Mouse (Mus musculus): ENCODE measurements around the gene Hfe.
"Not testable (repeated sequence)": the region's sequence is repeated elsewhere in the genome, so short reads cannot be mapped to it uniquely, and the experiment has no call there.

The Hfe gene

DNA sequence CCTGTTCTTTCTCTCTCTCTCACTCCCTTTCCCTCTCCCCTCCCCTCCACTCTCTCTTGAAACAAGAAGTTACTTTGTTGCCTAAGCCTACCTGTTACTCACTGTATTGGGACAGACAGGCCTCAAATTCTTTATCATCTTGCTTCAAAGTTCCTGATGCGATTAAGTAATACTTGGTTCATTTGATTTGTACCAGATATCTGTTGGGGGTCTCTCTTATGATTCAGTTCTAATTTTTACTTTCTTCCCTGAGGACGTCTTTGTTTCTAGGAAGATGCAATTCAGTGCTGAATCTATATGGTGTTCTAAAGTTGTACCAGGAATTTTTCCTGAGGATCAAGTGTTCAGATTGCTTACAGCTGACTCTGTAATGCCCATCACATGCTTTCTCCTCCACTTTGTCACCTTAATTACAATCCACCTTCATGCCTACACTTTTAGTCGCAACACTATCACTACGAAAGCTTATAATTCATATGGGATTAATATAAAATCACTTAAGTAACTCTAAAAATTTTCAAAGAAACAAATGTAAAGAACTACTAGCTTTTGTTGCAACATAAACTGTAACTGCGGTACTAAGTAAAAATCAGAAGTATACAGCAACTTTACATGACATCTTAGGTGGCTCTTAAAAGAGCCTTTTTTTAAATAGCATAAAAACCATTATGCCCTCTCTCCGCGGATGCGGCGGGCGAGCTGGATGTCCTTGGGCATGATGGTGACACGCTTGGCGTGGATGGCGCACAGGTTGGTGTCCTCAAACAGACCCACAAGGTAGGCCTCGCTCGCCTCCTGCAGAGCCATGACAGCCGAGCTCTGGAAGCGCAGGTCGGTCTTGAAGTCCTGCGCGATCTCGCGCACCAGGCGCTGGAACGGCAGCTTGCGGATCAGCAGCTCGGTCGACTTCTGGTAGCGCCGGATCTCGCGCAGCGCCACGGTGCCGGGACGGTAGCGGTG is 34.0 kb upstream of the Hfe start:
- DNase-seq (ENCODE audit: low spot score in 2 of 2), result no peak

DNA sequence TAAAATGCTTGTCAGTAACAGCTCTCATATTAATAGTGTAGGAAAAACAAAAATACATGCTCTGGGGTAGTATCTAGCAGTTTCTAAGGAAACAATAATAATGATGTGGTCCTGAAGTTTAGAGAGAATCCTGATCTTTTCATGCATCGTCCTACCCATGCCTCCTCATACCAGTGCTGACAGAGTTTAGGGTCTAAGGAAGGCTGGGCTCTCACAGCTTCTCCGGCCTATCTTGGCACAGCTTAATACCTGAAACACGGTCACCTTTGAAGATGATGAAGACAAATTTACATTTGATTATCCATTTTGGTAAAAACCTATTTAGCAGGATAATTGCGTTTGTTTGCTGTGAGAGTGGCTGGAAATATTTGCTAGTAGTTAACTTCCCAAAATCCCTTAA is 33.3 kb upstream of the Hfe start:
- no peak for DNase-seq (ENCODE audit: low spot score in 2 of 2)

DNA sequence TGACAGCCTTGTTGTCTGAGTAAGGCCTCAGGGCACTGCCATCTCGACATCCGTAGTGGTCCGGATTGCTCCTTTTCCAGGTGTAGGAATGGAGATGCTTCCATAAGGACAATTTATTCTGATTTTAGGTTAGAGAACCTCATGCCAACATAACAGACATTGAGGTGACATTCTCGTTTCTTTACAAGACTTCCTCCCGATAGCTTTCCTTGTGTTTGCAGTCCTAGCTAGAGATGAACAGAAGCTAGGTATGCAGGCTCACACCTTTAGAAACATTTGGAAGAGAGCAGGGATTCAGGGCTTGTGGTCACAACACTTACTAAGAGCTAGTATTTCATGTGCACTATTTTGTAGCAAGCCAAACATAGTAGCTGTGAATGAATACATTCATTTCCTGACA is 32.6 kb upstream of the Hfe start:
- no peak for DNase-seq (ENCODE audit: low spot score in 2 of 2)

DNA sequence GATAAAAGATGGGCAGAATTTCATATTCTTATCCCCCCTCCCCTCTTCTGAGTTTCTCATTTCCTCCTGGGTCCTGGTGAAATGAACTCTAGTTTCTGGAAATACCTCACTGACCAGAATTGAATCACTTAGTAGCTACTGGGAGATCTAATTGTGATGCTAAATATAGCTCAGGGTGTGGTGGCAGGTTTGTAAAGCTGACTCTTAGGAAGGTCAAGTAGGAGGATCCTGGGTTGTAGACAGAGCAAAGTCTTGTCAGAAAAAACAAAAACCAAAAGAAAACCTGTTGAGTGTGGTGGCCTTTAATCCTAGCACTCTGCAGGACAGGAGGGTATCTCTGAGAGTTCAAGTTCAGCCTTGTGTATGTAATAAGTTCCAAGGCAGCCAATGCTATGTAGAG is 31.4 kb upstream of the Hfe start:
- DNase-seq (ENCODE audit: low spot score in 2 of 2), result peak in 1 of 2 experiments; percentile 3

DNA sequence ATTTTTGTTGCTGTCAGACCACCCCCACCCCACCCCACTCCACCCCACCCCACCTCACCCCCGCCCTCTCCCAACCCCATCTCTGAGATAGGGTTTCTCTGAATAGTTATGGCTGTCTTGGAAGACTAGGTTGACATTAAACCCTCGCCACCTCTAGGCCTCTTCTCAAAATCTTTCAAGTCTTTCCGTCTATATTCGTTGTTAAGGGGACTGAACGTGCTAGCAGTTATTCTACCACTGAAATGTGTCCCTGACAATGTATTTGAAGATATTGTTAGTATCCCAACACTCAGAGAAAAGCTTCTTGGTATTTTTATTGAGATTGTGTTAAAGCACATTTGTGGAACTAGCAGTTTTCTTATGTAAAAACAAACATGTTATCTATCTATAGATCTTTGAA is 30.3 kb upstream of the Hfe start:
- no peak for DNase-seq (ENCODE audit: low spot score in 2 of 2)

DNA sequence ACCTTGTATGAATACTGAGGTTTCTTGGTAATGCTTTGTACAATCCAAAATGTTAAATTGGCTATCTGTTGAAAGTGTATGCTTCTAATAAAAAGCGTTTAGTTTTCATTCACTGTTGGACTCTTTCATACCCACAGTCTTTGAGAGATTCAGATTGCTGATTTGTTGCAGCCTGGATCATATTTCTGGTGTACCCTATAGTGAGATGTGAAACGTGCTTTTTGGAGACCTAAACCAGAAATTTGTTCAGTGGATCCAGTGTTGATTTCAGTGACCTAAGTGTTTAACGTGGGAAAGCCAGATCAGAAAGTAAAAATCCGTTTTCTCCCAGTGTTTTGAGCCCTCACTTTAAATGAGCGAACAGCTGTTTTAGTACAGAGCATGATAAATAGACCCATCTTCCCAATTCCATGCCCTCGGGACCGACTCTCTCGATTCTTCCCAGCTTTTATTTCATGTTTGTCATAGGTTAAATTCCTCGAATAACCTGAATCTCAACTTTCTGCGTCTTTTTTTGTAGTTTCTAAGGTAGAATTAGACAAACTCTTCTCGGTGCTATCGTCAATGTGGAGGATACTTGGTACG is 29.7 kb upstream of the Hfe start:
- DNase-seq (ENCODE audit: low spot score in 2 of 2), result no peak

DNA sequence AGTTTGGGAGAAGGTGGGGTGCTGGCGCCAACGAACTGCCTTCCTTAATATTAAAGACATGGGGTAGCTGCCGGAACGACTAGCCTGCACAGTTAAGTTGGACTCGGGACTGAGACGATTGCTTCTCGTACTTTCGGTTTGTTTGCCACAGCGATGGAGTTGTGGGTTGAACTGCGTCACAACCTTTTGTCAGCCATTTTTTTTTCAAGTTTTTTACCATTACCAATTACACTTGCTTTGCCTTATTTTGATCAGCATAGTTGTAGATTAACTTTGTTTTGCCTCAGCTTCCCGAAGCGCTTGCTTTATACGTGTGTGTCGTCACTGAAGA is 29.2 kb upstream of the Hfe start:
- DNase-seq (ENCODE audit: low spot score in 2 of 2), result no peak

DNA sequence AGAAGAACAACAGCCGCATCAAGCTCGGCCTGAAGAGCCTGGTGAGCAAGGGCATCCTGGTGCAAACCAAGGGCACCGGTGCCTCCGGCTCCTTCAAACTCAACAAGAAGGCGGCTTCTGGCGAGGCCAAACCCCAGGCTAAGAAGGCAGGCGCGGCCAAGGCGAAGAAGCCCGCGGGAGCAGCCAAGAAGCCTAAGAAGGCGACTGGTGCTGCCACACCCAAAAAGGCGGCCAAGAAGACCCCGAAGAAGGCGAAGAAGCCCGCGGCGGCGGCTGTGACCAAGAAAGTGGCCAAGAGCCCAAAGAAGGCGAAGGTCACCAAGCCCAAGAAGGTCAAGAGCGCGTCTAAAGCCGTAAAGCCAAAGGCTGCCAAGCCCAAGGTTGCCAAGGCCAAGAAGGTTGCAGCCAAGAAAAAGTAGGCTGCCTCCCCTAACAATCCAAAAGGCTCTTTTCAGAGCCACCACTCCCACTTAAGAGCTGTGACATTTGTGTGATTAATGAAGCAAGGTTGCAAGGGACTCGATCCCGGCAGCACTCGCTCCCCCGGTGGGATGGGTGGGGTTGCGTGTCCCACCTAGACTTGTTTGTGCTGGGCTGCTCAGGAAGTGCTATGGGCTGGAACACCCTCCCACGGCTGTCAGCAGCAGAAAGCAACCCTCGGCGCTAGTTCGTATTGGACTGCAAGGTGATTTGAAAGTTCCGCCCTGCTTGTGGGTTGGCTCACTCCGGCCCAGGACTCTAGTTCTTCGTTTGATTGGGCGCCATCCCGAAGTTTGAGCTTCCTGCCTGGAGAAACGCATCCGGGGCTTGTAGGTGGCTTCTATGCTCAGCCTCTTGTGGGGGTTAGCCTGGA is 28.6 kb upstream of the Hfe start:
- DNase-seq (ENCODE audit: low spot score in 2 of 2), result peak; percentile 97 to 98

DNA sequence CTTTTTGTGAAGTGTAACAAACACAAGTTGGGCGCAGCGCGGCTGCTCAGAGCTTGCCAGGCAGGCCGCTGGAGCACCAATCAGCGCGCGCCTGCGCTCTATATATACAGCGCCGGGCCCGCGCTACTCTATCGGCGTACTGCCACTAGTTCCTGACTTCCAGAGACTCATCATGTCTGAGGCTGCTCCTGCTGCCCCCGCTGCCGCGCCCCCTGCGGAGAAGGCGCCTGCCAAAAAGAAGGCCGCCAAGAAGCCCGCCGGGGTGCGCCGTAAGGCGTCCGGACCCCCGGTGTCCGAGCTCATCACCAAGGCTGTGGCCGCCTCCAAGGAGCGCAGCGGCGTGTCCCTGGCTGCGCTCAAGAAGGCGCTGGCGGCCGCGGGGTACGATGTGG is 28.0 kb upstream of the Hfe start, which contains the start of gene Hist1h1c:
Gene Hist1h1c, plus strand, starts transcription at position 132 of the 392 bp plus-strand sequence.
- peak; percentile 93 to 94 for DNase-seq (ENCODE audit: low spot score in 2 of 2)

DNA sequence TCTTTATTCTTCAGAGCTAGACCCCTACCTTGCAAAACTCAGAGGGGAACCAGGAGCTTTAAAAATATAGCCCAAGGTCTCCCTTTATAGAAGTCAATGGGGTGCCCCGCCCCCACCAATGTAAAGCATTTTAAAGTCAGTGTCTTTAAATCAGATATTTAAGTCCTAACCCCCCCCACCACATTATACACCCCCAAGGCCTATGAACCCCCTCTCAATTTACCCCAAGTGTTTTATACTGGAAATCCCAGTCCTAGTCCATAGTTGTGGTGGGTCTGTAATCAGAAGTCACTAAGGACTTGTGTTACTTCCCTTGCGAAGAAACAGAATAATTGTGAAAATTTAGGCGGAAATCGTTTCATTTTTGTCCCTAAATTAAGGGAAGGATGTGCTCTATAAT is 27.4 kb upstream of the Hfe start:
- DNase-seq (ENCODE audit: low spot score in 2 of 2), result no peak

DNA sequence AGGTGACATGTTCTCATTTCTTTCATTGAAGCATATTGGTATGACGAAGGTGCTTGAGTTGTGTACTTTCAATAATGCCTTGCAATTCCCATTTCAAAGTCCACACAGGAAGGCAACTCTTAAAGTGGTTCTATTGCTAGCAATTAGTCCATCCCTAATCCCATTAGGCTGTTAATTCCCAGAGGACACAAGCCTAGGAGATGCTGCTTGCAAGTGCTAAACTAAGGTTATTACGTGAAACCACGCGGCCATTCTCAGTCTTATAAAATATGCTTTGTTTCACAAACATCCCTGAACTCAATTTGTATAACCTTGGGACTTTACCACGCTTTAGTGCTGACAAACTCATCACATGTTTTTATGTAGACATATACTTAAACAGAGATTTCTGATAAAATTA is 26.4 kb upstream of the Hfe start:
- DNase-seq (ENCODE audit: low spot score in 2 of 2), result no peak

DNA sequence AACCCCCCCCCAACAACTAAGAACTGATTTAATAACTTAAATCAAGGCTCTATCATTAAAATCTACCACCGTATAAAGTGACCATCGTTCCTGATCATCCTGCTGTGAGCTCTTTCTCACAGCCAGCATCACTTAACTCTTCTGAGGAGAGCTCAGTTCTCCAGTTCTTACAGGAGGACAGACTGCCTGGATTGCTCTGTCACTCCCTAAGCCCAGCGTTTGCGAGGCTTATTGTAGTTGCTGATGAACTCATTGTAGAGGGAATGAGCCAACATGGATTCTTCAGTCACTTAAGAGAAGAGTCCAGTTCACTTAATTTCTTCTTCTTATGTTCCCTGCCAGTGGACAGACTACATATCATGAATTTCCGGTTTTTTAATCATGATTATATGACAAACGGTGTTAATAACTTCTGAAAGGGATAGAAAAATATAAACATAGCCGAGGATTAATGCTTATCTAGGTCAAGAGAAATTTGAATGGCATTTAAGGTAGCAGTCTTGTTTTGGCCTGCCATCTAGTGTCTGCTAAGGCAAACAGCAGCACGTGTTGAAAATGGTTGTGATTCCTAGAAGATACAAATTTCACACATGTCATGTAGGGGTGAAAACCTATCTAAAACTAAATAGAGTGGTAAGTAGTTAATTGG is 21.6 kb upstream of the Hfe start:
- no peak for DNase-seq (ENCODE audit: low spot score in 2 of 2)

DNA sequence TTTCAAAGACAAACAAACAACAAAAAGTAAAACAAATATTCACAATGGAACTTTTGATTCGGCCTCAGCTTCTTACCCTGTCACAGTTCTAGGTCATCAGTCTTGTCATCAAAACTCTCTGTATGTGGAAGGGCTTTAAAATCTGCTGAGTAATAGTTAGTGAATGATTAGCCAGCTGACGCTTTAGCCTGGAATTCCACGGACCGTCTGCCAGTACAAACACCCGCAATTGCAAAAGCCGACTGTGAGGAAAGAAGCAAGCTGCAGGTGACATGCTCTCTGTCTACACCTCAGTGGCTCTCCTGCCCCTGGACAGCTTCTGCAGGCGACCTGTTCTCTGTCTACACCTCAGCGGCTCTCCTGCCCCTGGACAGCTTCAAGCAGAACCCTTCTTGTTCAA is 19.8 kb upstream of the Hfe start:
- no peak for DNase-seq (ENCODE audit: low spot score in 2 of 2)

DNA sequence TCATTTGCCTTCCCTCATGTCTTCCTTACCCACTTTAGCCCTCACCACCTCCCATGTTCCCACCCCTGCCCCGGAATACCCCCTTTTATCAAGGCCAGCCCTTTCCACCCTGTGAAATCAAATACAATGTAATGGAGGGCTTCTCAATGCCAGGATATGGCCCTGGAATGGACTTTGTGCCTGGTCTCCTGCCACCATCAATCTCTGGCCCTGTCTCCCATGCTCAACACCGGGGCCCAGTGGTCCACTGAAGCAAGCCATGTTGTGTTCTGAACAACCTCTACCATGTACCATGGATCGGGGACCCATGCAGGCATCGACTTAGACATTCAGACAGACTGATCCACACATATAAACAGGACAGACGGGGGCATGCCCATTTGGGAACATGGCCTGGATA is 19.1 kb upstream of the Hfe start:
- no peak for DNase-seq (ENCODE audit: low spot score in 2 of 2)

DNA sequence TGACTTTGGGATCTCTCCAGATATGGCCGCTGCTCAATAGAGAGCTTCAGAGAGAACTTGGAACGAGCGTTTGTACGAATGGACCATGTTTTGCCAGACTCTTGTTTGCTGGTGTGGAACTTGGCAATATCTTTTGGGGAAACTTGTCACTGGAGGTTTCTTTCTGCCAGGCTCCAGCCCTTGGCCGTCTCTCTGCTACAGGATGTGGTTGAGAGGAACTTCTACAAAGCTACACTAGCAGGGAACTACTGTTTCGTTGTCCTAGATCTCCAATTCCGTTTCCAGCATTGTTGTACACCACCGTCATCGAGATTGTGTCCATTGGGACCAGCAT is 18.5 kb upstream of the Hfe start:
- DNase-seq (ENCODE audit: low spot score in 2 of 2), result peak in 1 of 2 experiments; percentile 26

DNA sequence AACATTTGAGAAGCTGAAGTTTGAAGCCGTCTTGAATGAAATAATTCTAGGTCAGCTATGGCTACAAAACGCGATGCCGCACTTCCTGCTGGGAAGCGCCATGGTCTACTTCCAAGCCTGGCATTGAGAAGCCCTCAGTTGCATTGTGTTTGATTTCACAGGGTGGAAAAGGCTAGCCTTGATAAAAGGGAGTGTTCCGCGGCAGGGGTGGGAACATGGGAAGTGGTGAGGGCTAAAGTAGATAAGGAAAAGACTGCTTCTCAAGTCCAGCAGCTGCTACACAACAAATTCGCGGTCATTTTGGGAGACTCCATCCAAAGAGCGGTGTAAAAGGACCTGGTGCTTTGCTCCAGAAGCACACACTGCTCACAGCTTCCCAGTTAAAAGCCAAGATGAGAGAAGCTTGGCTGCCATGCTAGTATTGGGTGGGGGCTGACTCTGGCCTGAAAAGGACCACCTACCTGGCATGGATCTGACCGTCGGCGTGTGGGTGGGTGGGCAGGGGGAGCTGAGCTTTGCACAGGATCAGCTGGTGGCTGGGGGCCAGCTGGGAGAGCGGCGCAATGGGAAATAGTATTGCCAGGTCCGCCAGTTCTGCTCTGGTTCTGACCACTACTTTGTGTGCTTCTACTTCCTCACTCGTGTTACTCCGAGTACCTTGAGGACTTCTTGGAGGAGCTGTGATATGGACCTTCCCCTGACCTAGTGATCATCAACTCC is 18.0 kb upstream of the Hfe start:
- no peak for DNase-seq (ENCODE audit: low spot score in 2 of 2)

DNA sequence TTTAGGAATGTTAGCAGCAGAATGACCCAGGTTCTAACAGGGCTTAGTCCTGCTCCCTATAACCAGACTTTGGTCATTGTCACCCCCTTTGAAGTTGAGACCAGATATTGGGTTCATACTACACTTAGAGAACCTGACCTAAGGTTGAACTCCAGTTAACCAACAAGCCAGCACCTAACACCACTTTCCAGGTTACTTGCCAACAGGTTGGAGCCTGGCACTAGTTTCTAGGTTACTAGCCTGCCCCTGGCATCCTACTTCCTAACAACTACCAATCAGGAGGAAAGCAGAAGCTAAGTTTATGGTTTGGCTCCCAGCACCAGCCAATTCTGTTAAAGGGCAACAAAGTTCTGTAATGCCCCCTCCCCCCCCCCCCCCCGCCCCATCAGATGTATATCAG is 14.6 kb upstream of the Hfe start:
- DNase-seq (ENCODE audit: low spot score in 2 of 2), result peak in 1 of 2 experiments; percentile 5

DNA sequence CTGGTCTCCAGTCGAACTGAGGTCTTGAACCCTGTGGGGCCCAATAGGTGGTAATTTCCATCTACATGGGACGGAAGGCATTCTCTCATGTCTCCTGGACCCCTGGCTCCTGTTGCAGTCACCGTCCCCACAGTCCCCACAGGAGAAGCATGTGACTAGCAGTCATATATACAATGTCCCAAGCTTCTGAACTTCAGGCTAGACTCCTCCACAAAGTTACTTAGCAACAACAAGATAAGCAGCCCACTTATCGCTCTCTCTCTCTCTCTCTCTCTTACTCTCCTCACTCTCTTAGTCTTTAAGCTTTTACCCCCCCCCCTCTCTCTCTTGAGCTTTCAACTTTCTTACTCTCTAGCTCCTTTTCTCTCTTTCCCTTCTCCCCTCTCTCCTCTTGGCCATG is 13.6 kb upstream of the Hfe start:
- peak in 1 of 2 experiments; percentile 5 for DNase-seq (ENCODE audit: low spot score in 2 of 2)

DNA sequence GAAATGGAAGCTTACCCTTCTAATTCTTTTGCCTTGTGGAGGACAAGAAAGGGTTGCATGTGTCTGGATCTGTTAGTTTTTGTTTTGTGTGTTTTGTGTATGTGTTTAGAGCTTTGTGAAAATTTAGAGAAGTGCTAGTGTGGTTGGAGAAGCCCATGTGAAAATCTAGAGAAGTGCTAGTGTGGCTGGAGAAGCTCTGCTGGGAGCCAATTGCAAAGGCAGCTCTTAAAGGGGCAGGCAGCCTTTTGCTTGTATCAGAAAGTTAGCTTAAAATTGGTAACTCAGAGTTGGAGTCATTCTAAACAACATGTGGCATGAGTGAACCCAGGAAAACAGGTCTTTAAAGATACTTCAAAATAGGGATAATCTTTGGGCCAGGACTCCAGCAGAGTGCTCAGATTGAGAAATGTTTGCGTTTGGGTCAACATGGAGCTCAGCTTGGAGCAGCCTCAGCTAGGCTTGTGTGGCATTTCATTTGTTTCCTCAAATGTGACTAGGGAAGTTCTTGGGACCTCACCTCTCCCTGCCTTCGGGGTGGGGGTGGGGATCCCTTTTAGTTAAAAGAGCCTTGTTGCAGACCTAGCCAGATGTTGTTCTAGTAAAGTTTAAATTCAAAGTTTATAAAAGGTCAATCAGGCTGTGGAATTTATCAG is 7.1 kb upstream of the Hfe start:
- not testable (repeated sequence) for DNase-seq (ENCODE audit: low spot score in 2 of 2)

DNA sequence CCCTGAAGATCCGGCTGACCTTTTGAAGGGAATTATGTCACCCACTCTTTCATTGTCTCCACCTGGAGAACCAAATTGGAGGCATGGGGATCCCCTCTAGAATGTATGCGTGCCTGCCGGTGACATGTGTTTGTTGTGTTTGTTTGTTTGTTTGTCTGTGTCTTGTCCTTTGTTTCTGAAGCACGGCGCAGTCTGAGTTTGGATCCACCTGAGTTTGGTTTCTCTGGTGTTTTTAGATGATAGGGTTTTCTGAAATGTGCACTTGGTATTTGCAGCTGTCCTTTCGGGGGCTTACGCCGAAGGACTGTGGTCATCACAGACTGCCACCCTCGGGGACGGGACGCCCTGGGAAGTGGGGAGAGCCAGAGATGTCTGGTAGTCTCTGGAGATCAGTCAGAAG is 6.5 kb upstream of the Hfe start:
- DNase-seq (ENCODE audit: low spot score in 2 of 2), result no peak

Measured in right cerebral cortex, postnatal 10 days (tissue).